Mouse (Mus musculus): ENCODE results near the gene Cyp2a22. TPM values are rescaled to one million over a fixed set of nuclear protein-coding genes. Genes with fewer than 3 reads are reported as not detected.
"Not testable (repeated sequence)": the region's sequence is repeated elsewhere in the genome, so short reads cannot be mapped to it uniquely, and the experiment has no call there.

Cyp2a22 gene
- not detected in 2 replicates for polyA plus RNA-seq (2012; rRNA removed)

DNA sequence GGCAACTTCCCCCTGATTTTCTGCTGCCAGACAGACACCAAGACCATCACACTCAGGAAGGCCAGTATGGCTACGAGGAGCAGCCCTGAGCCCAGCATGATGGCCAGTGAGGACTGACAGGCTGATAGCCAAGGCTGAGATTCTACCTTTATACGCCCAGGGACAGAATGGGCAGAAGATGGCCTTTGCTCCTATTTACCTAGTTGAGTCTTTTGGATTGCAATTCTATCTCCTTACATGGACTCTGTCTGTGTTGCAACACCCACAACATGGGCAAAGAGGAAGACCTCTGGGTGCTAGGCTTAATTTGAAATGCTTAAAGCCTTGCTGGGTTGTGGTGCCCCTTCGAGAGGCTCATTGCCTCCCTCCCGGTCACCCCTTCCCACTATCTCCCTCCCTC is at the start of gene Cyp2a22:
Gene Cyp2a22, minus strand, starts transcription at position 123 of the 400 bp plus-strand sequence.
- Histone ChIP-seq H3K27ac (ENCODE audit: insufficient read depth, low read depth, low read length) (no peak within 1 kb of the TSS), H3K36me3 (ENCODE audit: control insufficient read depth, insufficient read depth, low read length) (no peaks in the 10 kb centered on the region), H3K4me1 (ENCODE audit: control insufficient read depth, insufficient read depth, low read length) (no peaks in the 10 kb centered on the region), H3K4me3 (ENCODE audit: insufficient read depth, low read depth, low read length) (no peak within 1 kb of the TSS), H3K27me3 (replicated peaks; ENCODE audit: control insufficient read depth, insufficient read depth, low read length) (no peaks in the 10 kb centered on the region)
- 80% methylated on average over 4 of the region's 4 CpGs for WGBS
- no peak for DNase-seq
- TF ChIP-seq CTCF (conservative IDR thresholded peaks at IDR 0.05; ENCODE audit: insufficient read depth, insufficient read length, low read depth, low read length) = no peak
- TF ChIP-seq POLR2A (IDR thresholded peaks at IDR 0.05; ENCODE audit: low read depth, low read length) = no peak

GRCm38 (mm10) chr7:26983151-26983550 is 44.0 kb upstream of the Cyp2a22 start:
- H3K4me1 ChIP-seq (ENCODE audit: control insufficient read depth, insufficient read depth, low read length); DNase-seq; H3K27ac ChIP-seq (ENCODE audit: insufficient read depth, low read depth, low read length); H3K27me3 ChIP-seq (replicated peaks; ENCODE audit: control insufficient read depth, insufficient read depth, low read length); H3K36me3 ChIP-seq (ENCODE audit: control insufficient read depth, insufficient read depth, low read length); H3K4me3 ChIP-seq (ENCODE audit: insufficient read depth, low read depth, low read length): not testable (repeated sequence)
- 22% methylated on average over 1 of the region's 1 CpGs for WGBS

GRCm38 (mm10) chr7:26982551-26982950 is 43.4 kb upstream of the Cyp2a22 start:
- Histone ChIP-seq H3K4me1 (ENCODE audit: control insufficient read depth, insufficient read depth, low read length) (no peaks in the 10 kb centered on the region), H3K4me3 (ENCODE audit: insufficient read depth, low read depth, low read length) (no peak overlapping the region), H3K27me3 (replicated peaks; ENCODE audit: control insufficient read depth, insufficient read depth, low read length) (no peaks in the 10 kb centered on the region), H3K36me3 (ENCODE audit: control insufficient read depth, insufficient read depth, low read length) (no peaks in the 10 kb centered on the region), H3K27ac (ENCODE audit: insufficient read depth, low read depth, low read length) (no peak overlapping the region)
- no peak for DNase-seq
- WGBS = 22% methylated on average over 1 of the region's 1 CpGs
- TF ChIP-seq CTCF (conservative IDR thresholded peaks at IDR 0.05; ENCODE audit: insufficient read depth, insufficient read length, low read depth, low read length) = no peak
- TF ChIP-seq POLR2A (IDR thresholded peaks at IDR 0.05; ENCODE audit: low read depth, low read length) = no peak

DNA sequence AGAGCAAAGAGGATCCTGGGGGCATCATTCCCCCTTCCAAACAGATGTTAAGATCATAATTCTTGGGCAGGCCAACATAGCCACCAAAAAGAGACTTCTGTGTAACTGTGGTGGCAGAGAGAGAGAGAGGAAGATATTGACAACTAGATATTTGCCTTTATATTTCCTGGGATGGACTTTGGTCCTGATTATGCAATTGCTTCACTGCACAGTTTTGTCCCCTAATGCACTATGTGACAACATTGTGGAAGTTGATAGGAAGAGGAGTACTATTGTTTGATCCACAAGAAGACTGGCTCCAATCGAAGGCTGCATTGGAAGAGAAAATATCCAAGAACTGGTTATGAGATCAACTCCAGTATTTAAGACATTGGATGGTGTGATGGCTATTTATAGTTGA is 42.8 kb upstream of the Cyp2a22 start:
- not testable (repeated sequence) for H3K36me3 ChIP-seq (ENCODE audit: control insufficient read depth, insufficient read depth, low read length); H3K4me3 ChIP-seq (ENCODE audit: insufficient read depth, low read depth, low read length); H3K27me3 ChIP-seq (replicated peaks; ENCODE audit: control insufficient read depth, insufficient read depth, low read length); H3K27ac ChIP-seq (ENCODE audit: insufficient read depth, low read depth, low read length); H3K4me1 ChIP-seq (ENCODE audit: control insufficient read depth, insufficient read depth, low read length); DNase-seq
- WGBS = 73% methylated on average over 1 of the region's 1 CpGs

- not testable (repeated sequence) for H3K4me1 ChIP-seq (ENCODE audit: control insufficient read depth, insufficient read depth, low read length); H3K27me3 ChIP-seq (replicated peaks; ENCODE audit: control insufficient read depth, insufficient read depth, low read length); H3K27ac ChIP-seq (ENCODE audit: insufficient read depth, low read depth, low read length); H3K4me3 ChIP-seq (ENCODE audit: insufficient read depth, low read depth, low read length); H3K36me3 ChIP-seq (ENCODE audit: control insufficient read depth, insufficient read depth, low read length)
- DNase-seq = peak; percentile 5
- WGBS = 62% methylated on average over 2 of the region's 2 CpGs
Observed at GRCm38 (mm10) chr7:26981464-26981863, 42.3 kb upstream of the Cyp2a22 start.

DNA sequence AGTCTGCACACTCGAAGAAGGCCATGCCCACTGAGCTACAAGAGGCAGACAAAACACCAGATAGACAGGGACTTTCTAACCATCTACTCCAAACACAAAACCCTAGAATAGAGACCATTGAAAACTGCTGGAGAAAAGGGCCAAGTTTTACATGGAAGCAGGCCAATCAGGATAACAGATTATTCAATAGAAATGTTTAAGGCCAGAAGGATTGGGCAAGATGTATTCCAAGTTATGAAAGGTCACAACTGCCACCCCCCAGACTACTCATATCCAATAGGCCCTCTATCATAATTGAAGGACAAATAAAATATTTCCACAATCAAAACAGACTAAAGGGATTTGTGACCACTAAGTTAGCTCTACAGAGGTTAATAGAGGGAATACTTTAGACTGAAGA is 23.2 kb upstream of the Cyp2a22 start:
- not testable (repeated sequence) for H3K4me3 ChIP-seq (ENCODE audit: insufficient read depth, low read depth, low read length); DNase-seq; H3K4me1 ChIP-seq (ENCODE audit: control insufficient read depth, insufficient read depth, low read length); H3K27ac ChIP-seq (ENCODE audit: insufficient read depth, low read depth, low read length); H3K27me3 ChIP-seq (replicated peaks; ENCODE audit: control insufficient read depth, insufficient read depth, low read length); H3K36me3 ChIP-seq (ENCODE audit: control insufficient read depth, insufficient read depth, low read length)
- WGBS = 70% methylated on average over 1 of the region's 1 CpGs

- not testable (repeated sequence) for H3K4me1 ChIP-seq (ENCODE audit: control insufficient read depth, insufficient read depth, low read length); H3K36me3 ChIP-seq (ENCODE audit: control insufficient read depth, insufficient read depth, low read length); H3K27ac ChIP-seq (ENCODE audit: insufficient read depth, low read depth, low read length); H3K27me3 ChIP-seq (replicated peaks; ENCODE audit: control insufficient read depth, insufficient read depth, low read length); H3K4me3 ChIP-seq (ENCODE audit: insufficient read depth, low read depth, low read length); DNase-seq
- 84% methylated on average over 2 of the region's 2 CpGs for WGBS
Observed at GRCm38 (mm10) chr7:26953306-26953705, 14.1 kb upstream of the Cyp2a22 start.

GRCm38 (mm10) chr7:26952671-26953070 is 13.5 kb upstream of the Cyp2a22 start:
- H3K4me1 ChIP-seq (ENCODE audit: control insufficient read depth, insufficient read depth, low read length); H3K36me3 ChIP-seq (ENCODE audit: control insufficient read depth, insufficient read depth, low read length); H3K4me3 ChIP-seq (ENCODE audit: insufficient read depth, low read depth, low read length); H3K27me3 ChIP-seq (replicated peaks; ENCODE audit: control insufficient read depth, insufficient read depth, low read length); DNase-seq; H3K27ac ChIP-seq (ENCODE audit: insufficient read depth, low read depth, low read length): not testable (repeated sequence)
- WGBS = 82% methylated on average over 3 of the region's 3 CpGs

Measured in kidney, adult 2 months (tissue).